Mouse (Mus musculus) heart, embryonic 11.5 days (tissue): ENCODE measurements around the gene Tle2. TPM values are rescaled to one million over a fixed set of nuclear protein-coding genes. Genes with fewer than 3 reads are reported as not detected.
A peak's percentile ranks its signal among the peaks of the same experiment; 100 is the strongest.

Experiments
- ATAC-seq: fragments of 200-750 bp; cut with Nextera tagmentation; replicated peaks from 2 replicates; pipeline ENCODE4 v1.8.0; 2017; ENCODE audit warnings: moderate library complexity; ENCODE audit not compliant: insufficient number of reproducible peaks, low FRiP score, low TSS enrichment
- H3K27ac ChIP-seq: fragments of 300-500 bp; sonication (generic); 2 replicates; pipeline ENCODE4 v1.5.1; 2014; ENCODE audit warnings: mild to moderate bottlenecking, low read depth, low read length
- H3K27me3 ChIP-seq: fragments of 300-500 bp; sonication (generic); 2 replicates; pipeline ENCODE4 v1.6.1; 2014; ENCODE audit warnings: mild to moderate bottlenecking, low read length, mixed read lengths; ENCODE audit not compliant: control insufficient read depth, insufficient read depth
- H3K36me3 ChIP-seq: fragments of 300-500 bp; sonication (generic); 2 replicates; pipeline ENCODE4 v1.6.1; 2014; ENCODE audit warnings: mild to moderate bottlenecking, low read length, moderate library complexity, mixed read lengths; ENCODE audit not compliant: control insufficient read depth, insufficient read depth
- H3K4me1 ChIP-seq: fragments of 300-500 bp; sonication (generic); 2 replicates; pipeline ENCODE4 v1.6.1; 2014; ENCODE audit warnings: low read length; ENCODE audit not compliant: control insufficient read depth, insufficient read depth
- H3K4me2 ChIP-seq: fragments of 300-500 bp; sonication (generic); 2 replicates; pipeline ENCODE4 v1.6.1; 2014; ENCODE audit warnings: mild to moderate bottlenecking, moderate library complexity
- H3K4me3 ChIP-seq: fragments of 300-500 bp; sonication (generic); 2 replicates; pipeline ENCODE4 v1.5.1; 2014; ENCODE audit warnings: low read depth, low read length
- H3K9ac ChIP-seq: fragments of 300-500 bp; sonication (generic); 2 replicates; pipeline ENCODE4 v1.6.1; 2014; ENCODE audit warnings: mild to moderate bottlenecking, low read depth, low read length, moderate library complexity
- H3K9me3 ChIP-seq: fragments of 300-500 bp; sonication (generic); replicated peaks from 2 replicates; pipeline ENCODE4 v1.6.1; 2016; ENCODE audit warnings: low read length; ENCODE audit not compliant: control insufficient read depth
- WGBS: fragments of 180-500 bp; shearing (Covaris S2); extraction: QIAGEN DNeasy Blood & Tissue Kit; methylation state at CpG from one replicate; pipeline ENCODE4 v1.1.7; 2014; ENCODE audit not compliant: insufficient replicate concordance; 5-methylcytosine and 5-hydroxymethylcytosine counted together
- polyA plus RNA-seq: library from polyadenylated mRNA; unstranded; fragments of >200 nt; fragmentation: Nextera tagmentation; extraction: Ambion mirVana; gene quantifications from 2 replicates; pipeline ENCODE4 v1.2.1, GENCODE M21; 2014

The Tle2 gene
- polyA plus RNA-seq, 1 experiment from 2014 or later, result 17.8 TPM

- peak; percentile 9 for ATAC-seq
- Histone ChIP-seq H3K9ac (peak overlapping the region; percentile 100), H3K4me1 (peaks cover 40% of the 10 kb centered on the region), H3K27me3 (no peaks in the 10 kb centered on the region), H3K4me2 (peak overlapping the region; percentile 96), H3K4me3 (peak overlapping the region; percentile 98), H3K9me3 (no peaks in the 10 kb centered on the region), H3K36me3 (peaks cover 2% of the 10 kb centered on the region; the same call in 1 of the 2 replicates), H3K27ac (peak overlapping the region; percentile 92)
- 1% methylated on average over 36 of the region's 36 CpGs for WGBS
These were observed 14.5 kb upstream of the Tle2 start for GRCm38 (mm10) chr10:81559627-81560539.

- peak overlapping the region; percentile 100 for H3K9ac ChIP-seq
- peaks cover 44% of the 10 kb centered on the region for H3K4me1 ChIP-seq
- H3K27me3 ChIP-seq, result no peaks in the 10 kb centered on the region
- H3K36me3 ChIP-seq, result peaks cover 11% of the 10 kb centered on the region
- no peaks in the 10 kb centered on the region for H3K9me3 ChIP-seq
- H3K4me2 ChIP-seq, result peak overlapping the region; percentile 96
- WGBS, result 6% methylated on average over 16 of the region's 16 CpGs
- H3K27ac ChIP-seq, result peak overlapping the region; percentile 92
- ATAC-seq, result no peak
- peak overlapping the region; percentile 98 for H3K4me3 ChIP-seq
These were observed 13.5 kb upstream of the Tle2 start for GRCm38 (mm10) chr10:81560719-81561459.

GRCm38 (mm10) chr10:81562411-81562810 lies 11.9 kb upstream of the Tle2 start:
- no peak for ATAC-seq
- Histone ChIP-seq H3K36me3 (peaks cover 18% of the 10 kb centered on the region), H3K4me3 (no peak overlapping the region), H3K27me3 (0 out of 2 replicates have a peak, but pooled peaks cover 3% of the 10 kb centered on the region), H3K9ac (no peak overlapping the region), H3K9me3 (no peaks in the 10 kb centered on the region), H3K27ac (peak overlapping the region; percentile 18; the same call in 1 of the 2 replicates), H3K4me1 (peaks cover 44% of the 10 kb centered on the region), H3K4me2 (peak overlapping the region; percentile 9; the same call in 1 of the 2 replicates)
- WGBS, result 74% methylated on average over 6 of the region's 6 CpGs

- Histone ChIP-seq H3K36me3 (peaks cover 18% of the 10 kb centered on the region), H3K4me3 (peak overlapping the region; percentile 28; the same call in 1 of the 2 replicates), H3K4me1 (peaks cover 51% of the 10 kb centered on the region), H3K9me3 (no peaks in the 10 kb centered on the region), H3K4me2 (peak overlapping the region; percentile 59), H3K27me3 (0 out of 2 replicates have a peak, but pooled peaks cover 3% of the 10 kb centered on the region), H3K27ac (peak overlapping the region; percentile 4), H3K9ac (peak overlapping the region; percentile 49)
- ATAC-seq, result no peak
- whole genome bisulfite sequencing, result 31% methylated on average over 6 of the region's 6 CpGs
These were observed 10.9 kb upstream of the Tle2 start for GRCm38 (mm10) chr10:81563481-81563880.

- H3K36me3 ChIP-seq, result peaks cover 18% of the 10 kb centered on the region
These were observed 10.1 kb upstream of the Tle2 start for GRCm38 (mm10) chr10:81564216-81564615.

GRCm38 (mm10) chr10:81564734-81565133 lies 9.6 kb upstream of the Tle2 start:
- H3K9ac ChIP-seq, result no peak overlapping the region
- no peak overlapping the region for H3K4me3 ChIP-seq
- H3K27me3 ChIP-seq, result 0 out of 2 replicates have a peak, but pooled peaks cover 3% of the 10 kb centered on the region
- no peaks in the 10 kb centered on the region for H3K9me3 ChIP-seq
- H3K36me3 ChIP-seq, result peaks cover 18% of the 10 kb centered on the region
- no peak overlapping the region for H3K4me2 ChIP-seq
- H3K4me1 ChIP-seq, result peaks cover 63% of the 10 kb centered on the region
- 31% methylated on average over 10 of the region's 10 CpGs for whole genome bisulfite sequencing
- H3K27ac ChIP-seq, result 0 out of 2 replicates have a peak overlapping the region, but pooled peaks have one; percentile 4
- ATAC-seq, result no peak

More at GRCm38 (mm10) chr10:81564216-81564615, 10.1 kb upstream of the Tle2 start:
- Histone ChIP-seq H3K27ac (peak overlapping the region; percentile 4; the same call in 1 of the 2 replicates), H3K4me2 (peak overlapping the region; percentile 59), H3K4me1 (peaks cover 58% of the 10 kb centered on the region), H3K4me3 (peak overlapping the region; percentile 28; the same call in 1 of the 2 replicates), H3K9ac (peak overlapping the region; percentile 55; the same call in 1 of the 2 replicates), H3K9me3 (no peaks in the 10 kb centered on the region), H3K27me3 (0 out of 2 replicates have a peak, but pooled peaks cover 3% of the 10 kb centered on the region)
- WGBS, result 3% methylated on average over 10 of the region's 10 CpGs
- ATAC-seq, result no peak

- H3K36me3 ChIP-seq, result peaks cover 18% of the 10 kb centered on the region
- no peak overlapping the region for H3K27ac ChIP-seq
- no peaks in the 10 kb centered on the region for H3K9me3 ChIP-seq
- H3K27me3 ChIP-seq, result 0 out of 2 replicates have a peak, but pooled peaks cover 3% of the 10 kb centered on the region
- H3K4me1 ChIP-seq, result peaks cover 71% of the 10 kb centered on the region
- H3K4me3 ChIP-seq, result no peak overlapping the region
- ATAC-seq, result no peak
- 36% methylated on average over 19 of the region's 20 CpGs for WGBS
- no peak overlapping the region for H3K4me2 ChIP-seq
- H3K9ac ChIP-seq, result no peak overlapping the region
These were observed 8.8 kb upstream of the Tle2 start for GRCm38 (mm10) chr10:81565257-81566228.
